Mouse (Mus musculus) testis, postnatal 10 days (tissue): ENCODE measurements around the gene Otos.

Source experiments
- DNase-seq: peaks from one replicate; pipeline ENCODE4 v3.0.0; 2021; ENCODE audit warnings: low spot score

Gene Otos

GRCm38 (mm10) chr1:92607711-92608110 lies 40.9 kb downstream of the Otos start:
- DNase-seq: no peak

DNA sequence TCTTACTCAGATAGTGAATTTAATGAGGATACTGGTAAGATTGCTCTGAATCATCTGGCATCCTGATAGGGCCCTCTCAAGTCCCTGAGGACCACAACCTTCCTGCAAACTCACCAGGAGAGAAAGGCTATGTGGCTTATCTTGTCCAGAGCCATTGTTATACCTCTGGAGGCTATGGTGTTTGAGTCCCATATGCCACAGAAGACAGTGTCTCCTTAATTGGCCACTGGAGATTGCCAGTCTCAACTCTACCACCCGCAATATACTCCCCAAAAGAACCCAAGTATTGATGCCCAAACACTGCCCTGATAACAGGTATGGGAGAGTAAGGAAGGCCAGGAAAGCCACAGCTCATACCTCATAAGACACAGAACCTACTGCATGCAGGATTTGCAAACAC lies 43.2 kb downstream of the Otos start, which contains the start of gene Olfr1410:
Olfr1410 (plus strand) TSS at position 301 of the 400 bp plus-strand sequence.
- DNase-seq: no peak

GRCm38 (mm10) chr1:92596019-92596418 lies 52.6 kb downstream of the Otos start:
- no peak for DNase-seq
